Mouse (Mus musculus) frontal cortex, postnatal 36 days (tissue): Measurements from ENCODE around the gene Nrarp.
A peak's percentile ranks its signal among the peaks of the same experiment; 100 is the strongest.

Experiments used
- DNase-seq, 2 experiments: peaks; one replicate each; pipeline ENCODE4 v3.0.0; 2022; ENCODE audit warnings: low spot score in 2 of 2

Nrarp gene

DNA sequence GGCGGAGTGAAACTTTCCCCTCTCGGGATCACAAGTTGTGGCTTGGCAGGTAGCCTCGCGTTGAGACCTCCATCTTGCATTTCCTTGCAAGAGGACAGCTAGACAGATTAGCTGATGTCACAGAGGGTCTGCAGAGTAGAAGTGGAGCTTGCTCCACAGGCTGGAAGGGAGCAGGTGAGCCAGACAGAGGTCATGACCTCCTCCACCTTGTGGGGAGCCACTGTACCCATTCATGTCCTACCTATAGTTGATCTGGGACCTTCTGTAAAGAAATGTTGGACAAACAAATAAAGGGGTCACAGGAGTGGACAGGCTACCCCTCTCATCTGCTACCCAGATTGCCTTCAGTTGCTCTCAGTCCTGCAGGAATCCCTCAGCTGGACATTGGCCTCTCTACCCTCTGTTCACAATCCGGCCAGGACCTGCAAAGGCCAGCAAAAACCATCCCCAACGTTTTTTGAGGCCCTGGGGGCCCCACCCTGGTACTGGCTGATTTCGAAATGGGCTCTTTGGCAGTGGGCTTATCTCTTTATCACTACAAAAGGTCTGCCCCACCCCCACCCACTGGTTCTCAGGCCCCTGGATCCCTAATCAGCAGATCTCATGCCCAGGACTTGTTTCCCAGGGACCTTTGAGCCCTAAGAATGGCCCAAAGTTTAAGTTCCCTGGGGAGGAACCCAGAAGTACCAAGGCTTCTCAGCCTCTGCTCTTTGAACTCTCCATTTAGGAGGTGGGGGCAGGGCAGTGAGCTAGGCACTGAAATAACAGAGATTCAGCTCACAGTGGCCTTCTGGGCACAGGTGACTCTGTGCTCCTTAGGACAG lies 5.5 kb upstream of the Nrarp start:
- DNase-seq: no peak

DNA sequence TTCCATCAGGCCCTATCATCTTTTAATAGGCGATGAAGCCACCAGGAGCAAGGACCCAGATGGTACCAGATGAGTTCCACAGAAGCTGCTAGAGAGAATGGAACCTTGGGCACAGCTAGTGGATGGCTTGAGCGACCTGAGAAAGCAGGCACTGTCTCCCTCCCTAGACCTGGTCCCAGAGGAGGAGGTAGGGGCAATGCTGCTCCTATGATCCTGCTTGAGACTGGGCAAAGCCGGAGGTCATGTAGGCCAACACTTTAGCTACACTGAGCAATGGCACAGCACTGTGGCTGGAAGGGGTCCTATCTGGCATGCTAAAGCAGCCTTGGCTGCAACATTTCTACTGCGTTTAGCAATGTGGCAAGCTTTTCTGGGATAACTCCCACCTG lies 4.9 kb upstream of the Nrarp start:
- DNase-seq: no peak

DNA sequence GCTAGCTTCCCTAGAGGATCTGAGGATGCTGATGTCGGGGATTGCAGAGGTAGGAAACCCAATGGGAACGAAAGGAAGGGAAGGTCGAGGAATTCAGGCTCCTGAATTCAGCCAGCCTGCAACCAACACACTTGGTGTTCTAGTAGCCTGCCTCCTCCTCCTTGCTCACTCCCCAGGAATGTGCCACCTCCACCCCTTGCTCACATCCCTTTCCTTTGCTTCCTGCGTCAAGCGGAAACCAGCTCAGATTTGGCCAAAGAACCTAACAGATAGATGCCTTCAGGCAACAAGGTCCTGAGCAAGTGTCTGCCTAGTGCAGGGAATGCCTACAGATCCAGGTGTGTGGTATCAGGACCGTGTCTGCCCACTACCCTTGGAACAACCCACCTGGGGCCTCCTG lies 4.0 kb upstream of the Nrarp start:
- no peak for DNase-seq

DNA sequence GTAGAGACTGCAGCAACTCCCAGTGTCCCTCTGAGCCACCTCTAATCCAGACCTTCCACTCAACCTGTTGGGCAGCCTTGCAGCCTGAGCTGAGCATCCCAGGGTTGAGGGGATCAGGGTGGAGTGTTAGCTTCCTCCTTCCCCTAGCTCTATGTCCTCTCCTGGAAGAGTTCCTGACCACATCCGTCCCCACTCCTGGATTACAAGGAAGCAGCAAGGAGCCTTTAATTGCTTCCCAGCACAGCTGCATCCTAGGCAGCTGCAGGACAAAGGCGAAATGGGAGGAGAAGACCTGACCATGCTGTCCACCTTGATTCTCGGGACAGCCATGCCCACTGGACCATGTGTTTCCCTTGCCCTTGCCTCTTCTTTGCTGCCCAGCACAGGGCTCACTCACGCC lies 3.5 kb upstream of the Nrarp start:
- no peak for DNase-seq

GRCm38 (mm10) chr2:25177685-25178084 lies 2.9 kb upstream of the Nrarp start:
- peak in 1 of 2 experiments; percentile 40 for DNase-seq

DNA sequence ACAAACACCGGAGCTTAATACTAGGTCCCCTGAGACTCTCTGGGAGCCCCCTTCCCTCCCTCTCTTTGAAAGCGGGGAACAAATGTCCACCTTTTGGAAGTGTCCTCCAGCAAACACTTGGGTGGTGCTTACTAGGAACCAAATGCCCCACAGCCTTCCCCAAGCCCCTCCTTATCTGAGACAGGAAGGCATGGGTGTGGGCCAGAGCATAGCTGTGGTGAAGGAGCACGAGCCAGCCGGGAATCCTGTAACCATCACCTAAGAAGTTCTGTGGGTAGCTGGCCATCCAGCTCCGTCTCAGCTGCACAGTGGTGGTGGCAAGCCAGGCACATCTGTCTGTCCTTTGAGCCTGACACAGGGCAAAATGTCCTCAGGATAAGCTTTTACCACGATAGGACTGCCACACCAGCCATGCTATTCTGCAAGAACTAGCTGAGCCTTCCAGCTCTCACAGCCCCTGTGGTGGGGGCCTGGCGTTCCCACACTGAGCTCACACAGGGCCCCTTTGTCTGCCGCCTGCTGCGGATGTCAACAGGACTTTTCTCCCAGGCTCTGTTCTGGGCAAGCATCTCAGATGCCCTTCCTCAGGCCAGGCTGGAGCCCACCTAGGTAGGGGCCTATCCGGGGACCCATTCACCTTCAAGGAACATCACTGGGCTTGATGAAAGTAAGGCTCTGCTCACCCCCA lies 2.1 kb upstream of the Nrarp start:
- DNase-seq: no peak

GRCm38 (mm10) chr2:25179566-25180217 lies 866 bp upstream of the Nrarp start:
- no peak for DNase-seq

DNA sequence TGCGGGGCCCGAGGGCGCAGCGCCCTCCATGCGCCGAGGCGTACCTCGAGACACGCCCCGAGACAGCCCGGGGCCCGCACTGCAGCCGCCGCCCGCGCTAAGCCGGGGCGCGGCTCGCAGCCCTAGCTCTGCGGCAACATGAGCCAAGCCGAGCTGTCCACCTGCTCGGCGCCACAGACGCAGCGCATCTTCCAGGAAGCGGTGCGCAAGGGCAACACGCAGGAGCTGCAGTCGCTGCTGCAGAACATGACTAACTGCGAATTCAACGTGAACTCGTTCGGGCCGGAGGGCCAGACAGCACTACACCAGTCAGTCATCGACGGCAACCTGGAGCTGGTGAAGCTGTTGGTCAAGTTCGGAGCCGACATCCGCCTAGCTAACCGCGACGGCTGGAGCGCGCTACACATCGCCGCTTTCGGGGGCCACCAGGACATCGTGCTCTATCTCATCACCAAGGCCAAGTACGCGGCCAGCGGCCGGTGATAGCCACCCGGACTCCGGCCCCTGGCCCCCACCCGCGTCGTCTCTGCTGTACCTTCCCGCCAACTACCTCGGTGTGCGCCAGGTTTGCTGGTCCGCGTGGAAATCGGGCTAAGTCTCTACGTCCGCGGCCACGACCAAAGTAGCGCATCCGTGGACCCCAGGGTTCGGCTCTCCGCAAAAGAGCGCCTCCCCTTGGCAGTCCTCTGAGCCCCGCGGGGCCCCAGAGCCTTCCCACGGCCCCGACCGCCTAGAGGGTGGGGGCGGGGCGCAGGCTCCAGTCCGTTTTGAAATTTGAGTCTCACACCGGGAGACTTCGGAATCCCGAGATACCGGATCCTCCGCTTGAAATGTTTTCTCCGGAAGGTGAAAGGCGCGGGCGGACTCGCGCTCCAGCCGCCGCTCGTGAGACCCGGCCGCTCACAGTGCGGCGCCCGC lies 674 bp downstream of the Nrarp start:
- DNase-seq: no peak

DNA sequence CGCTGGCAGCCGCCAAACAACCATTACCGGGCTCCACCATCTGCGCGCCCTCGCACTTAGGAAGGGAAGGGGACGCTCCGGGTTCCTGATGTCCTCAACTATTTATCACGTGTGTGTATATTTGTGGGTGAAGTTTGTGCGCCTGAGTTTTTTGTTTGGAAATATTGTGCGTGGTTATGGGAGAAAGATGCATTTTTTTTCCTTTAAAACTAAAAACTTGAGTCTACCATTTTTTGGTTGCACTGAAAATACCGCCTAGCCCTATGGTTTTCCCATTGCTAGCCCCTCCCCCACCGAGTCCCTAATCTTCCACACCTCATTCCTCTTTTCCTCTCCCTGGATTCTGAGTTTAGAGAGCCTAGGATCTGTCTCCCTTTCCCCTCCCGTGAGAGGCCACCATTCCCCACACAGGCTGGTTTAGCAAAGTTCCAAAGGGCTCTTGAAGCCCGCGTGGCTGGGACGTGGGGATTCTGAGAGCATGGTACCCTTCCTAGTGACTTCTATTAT lies 1.4 kb downstream of the Nrarp start:
- DNase-seq: no peak

DNA sequence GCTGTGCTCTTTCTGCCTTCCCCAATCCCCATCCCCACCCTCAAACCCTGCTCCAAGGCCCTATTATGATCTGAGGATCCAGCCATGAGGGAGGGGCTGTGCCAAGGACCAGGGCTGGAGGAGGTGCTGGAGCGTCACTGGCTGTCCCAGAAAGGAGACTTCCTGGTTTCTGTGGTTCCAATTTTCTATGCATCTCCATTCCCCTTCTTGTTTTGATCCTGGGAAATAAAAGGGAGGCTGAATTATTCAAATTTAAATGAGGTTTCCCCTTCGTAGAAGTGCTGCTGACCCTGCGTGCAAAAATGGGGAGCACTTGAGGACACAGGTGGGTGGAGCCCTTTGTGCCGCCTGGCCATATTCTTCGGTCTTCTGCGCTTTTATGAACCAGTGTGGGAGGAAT lies 2.1 kb downstream of the Nrarp start:
- no peak for DNase-seq

DNA sequence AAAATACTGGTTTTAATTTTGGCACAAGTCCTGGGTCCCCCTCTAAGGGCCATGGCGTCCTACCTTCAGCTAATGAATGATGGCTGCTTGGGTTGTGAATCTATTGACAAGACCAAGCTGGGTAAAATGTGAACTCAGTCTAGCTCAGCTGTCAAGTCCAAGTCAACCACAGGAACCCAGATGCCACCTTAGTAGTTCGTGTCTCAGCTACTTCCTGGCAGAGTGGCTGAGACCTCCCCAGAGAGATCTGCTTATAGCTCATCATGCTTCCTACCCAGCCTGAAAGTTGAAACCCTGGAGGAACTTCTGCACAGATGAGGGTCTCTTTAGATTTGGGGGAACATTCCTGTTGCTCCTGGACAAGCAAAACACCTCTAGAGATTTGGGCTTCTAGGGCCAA lies 2.8 kb downstream of the Nrarp start:
- DNase-seq: no peak

DNA sequence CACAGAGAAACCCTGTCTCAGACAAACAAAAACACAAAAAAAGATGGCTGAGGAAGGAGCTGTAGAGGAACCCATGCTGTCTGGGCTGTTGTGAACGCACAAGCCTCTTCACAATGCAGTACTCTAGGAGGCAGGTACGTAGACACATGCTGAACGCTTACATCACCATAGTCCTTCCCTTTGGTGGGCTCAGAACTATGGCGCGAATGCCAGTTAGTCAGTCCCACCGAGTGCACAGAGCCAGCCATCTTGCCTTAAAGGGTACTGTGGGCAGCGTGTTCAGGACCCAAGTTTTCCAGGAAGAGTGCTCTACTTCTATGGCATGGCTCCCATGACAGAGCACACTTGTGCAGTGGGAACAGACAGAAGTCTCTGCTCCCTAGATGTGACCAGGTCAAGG lies 3.9 kb downstream of the Nrarp start:
- no peak for DNase-seq

GRCm38 (mm10) chr2:25185625-25186574 lies 5.3 kb downstream of the Nrarp start:
- DNase-seq: no peak

DNA sequence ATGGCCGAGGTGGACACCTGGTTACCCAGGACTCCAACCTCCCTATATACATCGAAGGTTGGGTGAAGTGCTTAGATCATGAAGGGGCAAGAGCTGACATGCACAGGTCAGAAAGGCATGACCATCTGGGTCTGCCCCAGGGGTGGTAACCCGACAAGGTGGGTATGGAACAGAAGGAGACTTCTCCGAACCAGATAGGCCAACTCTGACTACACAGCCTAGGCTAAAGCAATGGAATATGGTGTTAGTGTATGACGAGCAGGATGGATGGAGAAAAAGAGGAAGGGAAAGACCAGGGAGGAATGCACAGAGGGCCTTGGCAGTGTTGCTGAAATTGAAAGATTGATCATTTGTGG lies 6.0 kb downstream of the Nrarp start:
- DNase-seq: no peak

- DNase-seq: no peak
Measured at GRCm38 (mm10) chr2:25187841-25188240, 7.3 kb downstream of the Nrarp start.

DNA sequence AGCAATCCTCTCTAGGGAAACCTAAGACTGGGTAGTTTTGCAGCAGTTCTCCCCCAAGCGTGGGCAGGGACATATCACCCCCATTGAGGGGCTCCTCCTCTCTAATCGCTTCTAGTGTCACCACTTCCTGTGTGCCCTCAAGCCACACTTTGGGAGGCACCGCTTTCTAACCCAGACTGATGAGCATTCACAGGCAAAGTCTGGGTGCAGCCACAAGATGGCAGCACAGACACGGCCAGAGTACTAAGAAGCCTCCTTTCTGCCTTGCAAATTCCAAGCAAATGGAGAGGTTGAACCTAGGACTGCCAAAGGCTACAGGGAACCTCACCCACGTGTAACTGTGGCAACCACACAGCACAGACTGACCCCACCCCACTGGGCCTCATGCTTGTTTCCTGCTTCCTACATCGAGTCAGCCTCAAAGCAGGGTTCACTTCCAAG lies 12.8 kb downstream of the Nrarp start:
- peak; percentile 75 to 88 for DNase-seq

- no peak for DNase-seq
Measured at GRCm38 (mm10) chr2:25194006-25194405, 13.4 kb downstream of the Nrarp start.

DNA sequence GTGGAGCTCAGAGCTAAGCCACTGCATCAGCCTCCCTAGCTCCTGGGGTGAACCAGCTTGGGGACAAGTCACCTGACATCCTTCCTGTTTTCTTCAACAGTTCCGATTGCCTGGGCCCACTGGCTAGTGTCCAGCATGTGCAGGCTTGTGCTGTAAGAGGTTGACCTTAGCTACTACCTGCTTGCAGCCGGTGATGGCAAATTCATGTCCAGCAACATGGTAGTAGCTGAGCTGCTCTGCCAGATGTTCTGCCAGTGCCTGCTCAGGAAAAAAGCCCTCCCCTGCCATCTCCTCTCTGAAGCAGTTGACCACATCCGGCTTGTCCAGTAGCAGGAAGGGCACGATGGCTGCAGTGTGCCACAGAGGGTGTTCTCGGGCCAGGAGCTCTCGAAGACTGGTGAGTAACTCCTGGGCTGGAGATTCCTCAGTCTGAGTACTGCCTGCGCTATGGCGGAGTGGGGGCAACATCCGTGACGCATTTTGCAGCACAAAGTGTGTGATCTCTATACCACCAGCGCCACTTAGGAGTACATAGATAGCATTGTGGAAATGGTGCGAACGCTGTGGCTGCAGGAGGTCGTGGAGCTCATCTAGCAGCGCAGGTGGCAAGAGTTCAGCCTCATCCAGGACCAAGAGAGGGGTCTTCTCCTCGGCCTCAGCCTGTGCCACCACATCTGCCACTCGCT lies 14.1 kb downstream of the Nrarp start:
- DNase-seq: no peak

- no peak for DNase-seq
Measured at GRCm38 (mm10) chr2:25195211-25196156, 14.9 kb downstream of the Nrarp start.
